Mouse (Mus musculus): ENCODE measurements at regions not wholly inside any gene's neighbourhood (a gene's known extent, or its start where the extent isn't known, plus 50 kb on each side); places are given as distances from the start of the nearest gene placed in this dataset.

GRCm38 (mm10) chr17:45929591-45929990 lies 102.6 kb downstream of the Vegfa start:
- no peak for DNase-seq (ENCODE audit: low spot score in 2 of 2)

GRCm38 (mm10) chr17:45928903-45929477 lies 103.2 kb downstream of the Vegfa start:
- DNase-seq (ENCODE audit: low spot score in 2 of 2) = no peak

- no peak for DNase-seq (ENCODE audit: low spot score in 2 of 2)
Measured at GRCm38 (mm10) chr17:45928013-45928412, 104.2 kb downstream of the Vegfa start.

DNA sequence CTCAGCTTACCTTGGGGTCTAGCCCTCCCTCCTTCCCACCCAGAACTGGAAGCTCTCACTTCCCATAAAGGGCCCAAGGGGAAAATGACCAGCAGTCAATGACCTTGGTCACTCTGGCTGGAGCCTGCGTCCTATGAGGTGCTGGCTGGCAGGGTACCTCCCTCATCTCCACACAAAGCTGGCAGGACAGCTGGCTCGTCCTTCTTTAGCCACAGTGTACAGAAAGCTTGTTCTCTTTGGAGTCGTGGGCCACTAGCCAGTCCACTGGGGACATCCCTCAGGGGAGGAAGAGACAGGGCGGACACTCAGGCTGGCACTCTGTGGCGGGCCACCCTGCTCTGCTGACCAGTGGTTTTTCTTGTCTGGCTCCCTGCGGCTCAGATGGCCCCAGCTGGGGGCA lies 106.3 kb downstream of the Vegfa start:
- no peak for DNase-seq (ENCODE audit: low spot score in 2 of 2)

- no peak for DNase-seq (ENCODE audit: low spot score in 2 of 2)
Measured at GRCm38 (mm10) chr17:45924595-45924994, 107.6 kb downstream of the Vegfa start.

GRCm38 (mm10) chr17:45923217-45923730 lies 108.9 kb downstream of the Vegfa start:
- DNase-seq (ENCODE audit: low spot score in 2 of 2) = no peak

DNA sequence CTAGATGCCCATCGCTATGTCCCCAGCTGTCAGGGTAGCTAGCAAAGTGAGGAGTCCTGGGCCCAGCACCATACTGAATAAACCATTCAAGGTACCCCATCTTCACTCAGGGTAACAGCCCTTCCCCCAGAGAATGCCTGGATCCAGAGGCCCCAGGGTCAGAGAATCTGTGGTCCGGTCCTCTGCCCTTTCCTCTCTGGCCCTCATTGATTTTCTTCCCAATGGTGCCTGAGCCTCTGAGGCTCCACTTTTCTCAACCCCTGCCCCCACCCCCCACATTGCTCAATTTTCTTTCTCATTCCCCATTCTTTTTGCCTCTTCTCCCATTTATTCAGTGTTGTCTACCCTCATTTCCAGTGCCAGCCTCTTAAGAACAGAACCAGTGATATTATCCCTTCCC lies 114.5 kb downstream of the Vegfa start:
- no peak for DNase-seq (ENCODE audit: low spot score in 2 of 2)

GRCm38 (mm10) chr17:45916937-45917336 lies 115.2 kb downstream of the Vegfa start:
- DNase-seq (ENCODE audit: low spot score in 2 of 2) = no peak

DNA sequence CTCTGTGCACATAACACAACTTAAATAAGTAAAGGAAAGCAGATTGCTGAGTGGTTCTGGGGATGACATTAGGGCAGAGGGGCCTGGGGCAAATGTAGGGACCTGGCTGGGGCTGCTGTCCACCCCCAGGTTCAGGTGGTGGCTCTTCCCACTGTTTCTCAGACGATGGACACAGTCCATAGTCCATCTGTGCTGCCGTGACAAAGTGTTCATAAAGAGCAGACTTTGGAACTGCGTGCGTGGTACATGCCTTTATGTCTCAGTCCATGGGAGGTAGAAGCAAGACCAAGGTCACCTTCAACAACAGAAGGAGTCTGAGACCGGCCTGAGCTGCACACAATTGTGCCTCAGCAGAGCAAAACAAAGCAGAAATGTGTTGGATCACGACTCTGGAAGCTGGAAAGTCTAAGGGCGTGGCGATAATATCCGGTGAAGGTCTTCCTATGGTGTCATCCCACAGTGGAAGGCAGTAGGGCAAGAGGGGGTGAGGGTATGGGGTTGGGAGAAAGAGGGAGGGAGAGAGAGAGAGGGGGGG lies 117.4 kb downstream of the Vegfa start:
- no peak for DNase-seq (ENCODE audit: low spot score in 2 of 2)

GRCm38 (mm10) chr17:45914237-45914636 lies 117.9 kb downstream of the Vegfa start:
- DNase-seq (ENCODE audit: low spot score in 2 of 2) = no peak

GRCm38 (mm10) chr17:45913671-45914070 lies 118.5 kb downstream of the Vegfa start:
- DNase-seq (ENCODE audit: low spot score in 2 of 2) = no peak

GRCm38 (mm10) chr17:45912165-45912564 lies 120.0 kb downstream of the Vegfa start:
- DNase-seq (ENCODE audit: low spot score in 2 of 2) = no peak

DNA sequence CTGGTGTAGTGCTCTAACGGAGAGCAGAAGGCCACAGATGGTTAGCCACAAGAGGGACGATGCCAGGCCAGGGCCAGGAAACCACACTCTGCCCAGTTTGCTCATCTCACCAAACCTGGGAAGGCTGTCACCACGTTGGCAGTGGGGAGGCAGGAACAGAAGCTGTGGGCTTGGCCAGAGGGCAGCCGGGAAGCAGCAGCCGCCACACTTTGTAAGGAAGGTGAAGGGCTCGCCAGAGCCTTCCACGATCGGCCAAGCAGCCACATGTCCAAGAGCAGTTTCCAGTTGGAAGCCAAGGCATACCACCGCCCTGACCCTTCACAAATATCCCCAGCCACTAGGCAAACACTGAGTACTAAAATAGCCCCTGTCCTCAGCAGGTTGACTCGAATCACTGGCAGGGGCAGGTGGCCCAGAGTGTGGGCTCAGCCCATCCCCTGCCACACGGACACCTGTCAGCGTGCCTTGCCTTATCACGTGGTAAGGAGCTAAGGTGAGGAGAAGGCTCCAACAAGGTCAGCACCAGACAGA lies 120.9 kb downstream of the Vegfa start:
- no peak for DNase-seq (ENCODE audit: low spot score in 2 of 2)

- no peak for DNase-seq (ENCODE audit: low spot score in 2 of 2)
Measured at GRCm38 (mm10) chr17:45910245-45910644, 121.9 kb downstream of the Vegfa start.

- no peak for DNase-seq (ENCODE audit: low spot score in 2 of 2)
Measured at GRCm38 (mm10) chr17:45907587-45907986, 124.6 kb downstream of the Vegfa start.

DNA sequence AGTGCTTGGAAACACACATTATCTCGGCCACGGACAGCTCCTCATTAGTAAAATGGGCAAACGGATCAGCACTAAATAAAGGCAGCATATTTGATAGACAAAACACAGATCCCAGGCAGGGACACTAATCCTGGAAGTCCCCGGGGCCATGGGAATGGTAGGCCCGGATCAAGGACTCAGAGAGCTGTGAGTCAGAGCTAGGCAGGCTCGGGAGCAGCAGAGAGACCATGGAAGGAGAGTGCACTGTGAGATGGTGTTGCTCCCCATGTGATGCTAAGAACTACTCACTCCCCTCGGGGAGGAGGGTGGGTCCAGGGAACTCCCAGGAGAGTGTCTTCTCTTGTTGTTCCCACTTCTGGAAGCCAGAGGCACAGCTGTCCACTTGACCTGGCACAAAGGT lies 126.6 kb downstream of the Vegfa start:
- no peak for DNase-seq (ENCODE audit: low spot score in 2 of 2)

DNA sequence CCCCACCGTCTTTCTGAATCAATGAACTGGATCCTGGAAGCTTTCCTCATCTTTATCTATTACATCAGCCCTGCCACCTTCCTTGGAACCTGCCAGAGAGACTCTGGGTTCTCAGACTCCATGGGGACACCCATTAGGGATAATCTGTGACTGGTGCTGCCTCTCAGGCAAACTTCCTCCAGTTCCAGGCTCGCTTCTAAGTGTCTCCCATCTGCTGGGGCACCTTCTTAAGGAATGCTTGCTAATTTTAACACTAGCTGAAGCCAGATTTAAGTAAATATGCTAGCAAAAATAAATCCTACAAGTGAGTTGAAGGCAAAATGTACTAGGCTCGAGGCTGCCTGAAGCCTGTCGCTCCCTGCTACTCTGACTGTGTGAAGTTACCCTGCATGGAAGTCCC lies 127.9 kb downstream of the Vegfa start:
- no peak for DNase-seq (ENCODE audit: low spot score in 2 of 2)

- DNase-seq (ENCODE audit: low spot score in 2 of 2) = no peak
Measured at GRCm38 (mm10) chr17:45903294-45903693, 128.9 kb downstream of the Vegfa start.

DNA sequence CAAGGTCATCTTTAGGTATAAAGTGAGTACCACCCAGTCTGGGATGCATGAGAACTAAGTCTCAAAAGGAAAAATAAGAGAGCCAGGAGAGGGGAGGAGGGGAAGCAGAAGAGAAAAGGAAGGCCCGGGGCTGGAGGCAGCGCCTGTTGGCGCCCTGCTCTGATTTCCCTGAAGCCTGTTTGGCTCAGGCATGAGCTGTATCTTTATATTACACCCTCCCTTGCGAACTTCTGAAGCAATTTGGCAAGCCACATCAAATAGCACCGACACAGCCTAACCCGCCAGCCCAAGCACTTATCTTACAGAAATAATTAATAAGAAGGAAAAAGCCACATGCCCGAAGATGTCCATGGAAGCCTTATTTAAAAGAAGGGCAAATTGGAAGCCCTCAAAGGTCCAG lies 129.5 kb downstream of the Vegfa start:
- no peak for DNase-seq (ENCODE audit: low spot score in 2 of 2)

- DNase-seq (ENCODE audit: low spot score in 2 of 2) = no peak
Measured at GRCm38 (mm10) chr17:45896922-45897302, 135.3 kb downstream of the Vegfa start.

GRCm38 (mm10) chr17:45896142-45896921 lies 135.8 kb downstream of the Vegfa start:
- DNase-seq (ENCODE audit: low spot score in 2 of 2) = no peak

- no peak for DNase-seq (ENCODE audit: low spot score in 2 of 2)
Measured at GRCm38 (mm10) chr17:45894166-45894565, 138.0 kb downstream of the Vegfa start.

Measured in layer of hippocampus, postnatal 10 days (tissue).